Mouse (Mus musculus): ENCODE results near the gene Il1r1.

GRCm38 (mm10) chr1:40268536-40268935, 43.7 kb downstream of the Il1r1 start:
- no peak for TF ChIP-seq CTCF (IDR thresholded peaks at IDR 0.05; ENCODE audit: borderline replicate concordance, extremely low read depth, insufficient read depth, insufficient read length)
- no peak for TF ChIP-seq POLR2A (IDR thresholded peaks at IDR 0.05; ENCODE audit: borderline replicate concordance, extremely low read depth, insufficient read depth, insufficient read length, poor library complexity, severe bottlenecking)

Data from brain, embryonic 14.5 days (tissue).